ENCODE assay signal across 8 mouse cellular contexts in genomic region chr11:114676896-114677530, GRCm38 (mm10). TPM values are rescaled to one million over a fixed set of nuclear protein-coding genes. Genes with fewer than 3 reads are reported as not detected.
DNase-seq lines count a peak whose midpoint lies in the region; ATAC-seq and TF ChIP-seq lines count a peak whose summit lies in the region.

No protein-coding gene starts in this region.

- peak overlapping the region; percentile 88 for H3K27ac ChIP-seq in layer of hippocampus, adult 2 months
- H3K27ac ChIP-seq in embryonic facial prominence, embryonic 15.5 days (replicated peaks): peak overlapping the region; percentile 78; the same call in 1 of the 2 replicates
- no peak overlapping the region for H3K27ac ChIP-seq in hindbrain, embryonic 15.5 days (replicated peaks)
- H3K27ac ChIP-seq in midbrain, embryonic 16.5 days (ENCODE audit: low read length): no peak overlapping the region

- H3K27me3 ChIP-seq in embryonic facial prominence, embryonic 15.5 days: no peaks in the 10 kb centered on the region
- peaks cover 8% of the 10 kb centered on the region for H3K27me3 ChIP-seq in hindbrain, embryonic 15.5 days
- peaks cover 5% of the 10 kb centered on the region for H3K27me3 ChIP-seq in midbrain, embryonic 16.5 days (ENCODE audit: control insufficient read depth, insufficient read depth, low read depth, low read length)

- peak overlapping the region; percentile 74 for H3K4me3 ChIP-seq in layer of hippocampus, adult 2 months
- peak overlapping the region; percentile 66 for H3K4me3 ChIP-seq in embryonic facial prominence, embryonic 15.5 days (replicated peaks)
- peak overlapping the region; percentile 49 for H3K4me3 ChIP-seq in hindbrain, embryonic 15.5 days
- peak overlapping the region; percentile 46 for H3K4me3 ChIP-seq in midbrain, embryonic 16.5 days (ENCODE audit: low read depth, low read length)

- no peak for TF ChIP-seq CTCF in layer of hippocampus, adult 2 months (conservative IDR thresholded peaks at IDR 0.05)

- H3K4me1 ChIP-seq in embryonic facial prominence, embryonic 15.5 days: peaks cover 42% of the 10 kb centered on the region
- H3K4me1 ChIP-seq in hindbrain, embryonic 15.5 days (replicated peaks): peaks cover 36% of the 10 kb centered on the region
- peaks cover 6% of the 10 kb centered on the region for H3K4me1 ChIP-seq in midbrain, embryonic 16.5 days (ENCODE audit: control insufficient read depth, insufficient read depth, low read length)

- H3K9ac ChIP-seq in embryonic facial prominence, embryonic 15.5 days: no peak overlapping the region
- H3K9ac ChIP-seq in hindbrain, embryonic 15.5 days: 0 out of 2 replicates have a peak overlapping the region, but pooled peaks have one; percentile 45
- no peak overlapping the region for H3K9ac ChIP-seq in midbrain, embryonic 16.5 days (ENCODE audit: low read depth, low read length)

- H3K9me3 ChIP-seq in embryonic facial prominence, embryonic 15.5 days (replicated peaks): no peaks in the 10 kb centered on the region
- H3K9me3 ChIP-seq in hindbrain, embryonic 15.5 days: no peaks in the 10 kb centered on the region
- H3K9me3 ChIP-seq in midbrain, embryonic 16.5 days (replicated peaks; ENCODE audit: control insufficient read depth, low read length, poor library complexity, severe bottlenecking): no peaks in the 10 kb centered on the region

- WGBS in embryonic facial prominence, embryonic 15.5 days: 35% methylated on average over 9 of the region's 9 CpGs
- 46% methylated on average over 9 of the region's 9 CpGs for WGBS in hindbrain, embryonic 15.5 days
- 43% methylated on average over 9 of the region's 9 CpGs for WGBS in midbrain, embryonic 16.5 days

- no peak for DNase-seq in layer of hippocampus, adult 2 months (ENCODE audit: low spot score in 2 of 2)
- no peak for DNase-seq in layer of hippocampus, adult 9-10 months (ENCODE audit: low spot score)
- no peak for DNase-seq in thymus, postnatal 10 days (ENCODE audit: low spot score in 2 of 2)
- DNase-seq in layer of hippocampus, adult 9-11 months: no peak
- no peak for DNase-seq in right cerebral cortex, postnatal 36 days (ENCODE audit: low spot score in 2 of 2)

- no peak for ATAC-seq in embryonic facial prominence, embryonic 15.5 days (ENCODE audit: insufficient number of reproducible peaks, low FRiP score, low TSS enrichment, low read depth)
- no peak for ATAC-seq in hindbrain, embryonic 15.5 days (ENCODE audit: low FRiP score, low read depth)
- no peak for ATAC-seq in midbrain, embryonic 16.5 days

- H3K4me2 ChIP-seq in embryonic facial prominence, embryonic 15.5 days (replicated peaks): peak overlapping the region; percentile 95
- H3K4me2 ChIP-seq in hindbrain, embryonic 15.5 days: peak overlapping the region; percentile 73
- H3K4me2 ChIP-seq in midbrain, embryonic 16.5 days (ENCODE audit: low read length): peak overlapping the region; percentile 83

- peaks cover 18% of the 10 kb centered on the region for H3K36me3 ChIP-seq in embryonic facial prominence, embryonic 15.5 days
- H3K36me3 ChIP-seq in hindbrain, embryonic 15.5 days: peaks cover 16% of the 10 kb centered on the region
- H3K36me3 ChIP-seq in midbrain, embryonic 16.5 days (ENCODE audit: control insufficient read depth, insufficient read depth, low read length): peaks cover 18% of the 10 kb centered on the region

RNA-seq across cellular contexts. Expression of gene Ttyh2, which starts 1.8 kb away (rescaled TPM):
- 10 to 100 TPM; 24.4 to 27.8 TPM for total RNA-seq in layer of hippocampus, adult 2 months (2021)
- polyA plus RNA-seq in embryonic facial prominence, embryonic 15.5 days (2015; fragmentation: Nextera tagmentation; extraction: Ambion mirVana): 31.5 and 36.4 TPM in 2 replicates
- 31.6 and 35.1 TPM in 2 replicates for polyA plus RNA-seq in hindbrain, embryonic 15.5 days (2015; fragmentation: Nextera tagmentation; extraction: Ambion mirVana)
- 29.2 and 30.9 TPM in 2 replicates for polyA plus RNA-seq in midbrain, embryonic 16.5 days (2015; fragmentation: Nextera tagmentation; extraction: Ambion mirVana)

RNA-seq across cellular contexts. Expression of gene Rpl38, which starts 8.7 kb away (rescaled TPM):
- total RNA-seq in layer of hippocampus, adult 2 months (2021): 100 to 1,000 TPM; 905 to 943 TPM
- 993 and 1,020 TPM in 2 replicates for polyA plus RNA-seq in embryonic facial prominence, embryonic 15.5 days (2015; fragmentation: Nextera tagmentation; extraction: Ambion mirVana)
- polyA plus RNA-seq in hindbrain, embryonic 15.5 days (2015; fragmentation: Nextera tagmentation; extraction: Ambion mirVana): 747 and 837 TPM in 2 replicates
- polyA plus RNA-seq in midbrain, embryonic 16.5 days (2015; fragmentation: Nextera tagmentation; extraction: Ambion mirVana): 641 and 649 TPM in 2 replicates

RNA-seq across cellular contexts. Expression of gene Dnaic2, which starts 50.2 kb away (rescaled TPM):
- total RNA-seq in layer of hippocampus, adult 2 months (2021): 1 to 10 TPM; 1.4 to 1.5 TPM
- polyA plus RNA-seq in embryonic facial prominence, embryonic 15.5 days (2015; fragmentation: Nextera tagmentation; extraction: Ambion mirVana): 8.0 and 13.2 TPM in 2 replicates
- polyA plus RNA-seq in hindbrain, embryonic 15.5 days (2015; fragmentation: Nextera tagmentation; extraction: Ambion mirVana): 2.5 and 3.1 TPM in 2 replicates
- polyA plus RNA-seq in midbrain, embryonic 16.5 days (2015; fragmentation: Nextera tagmentation; extraction: Ambion mirVana): 2.2 and 3.1 TPM in 2 replicates

Comparison
In these comparisons a context has a peak if more than half of its experiments do, and no peak if none do; other contexts are left out.
1. H3K27ac ChIP-seq: peak in layer of hippocampus, adult 2 months (single experiment) and embryonic facial prominence, embryonic 15.5 days (single experiment); none in hindbrain, embryonic 15.5 days (single experiment) and midbrain, embryonic 16.5 days (single experiment).
2. Peak in every context shown above with its lines, with median percentiles within 50 percentile points of each other: H3K4me3 ChIP-seq and H3K4me2 ChIP-seq.